Mouse (Mus musculus): ENCODE results near the gene Nbeal2.
"Not testable (repeated sequence)": the region's sequence is repeated elsewhere in the genome, so short reads cannot be mapped to it uniquely, and the experiment has no call there.

Nbeal2 gene

GRCm38 (mm10) chr9:110653655-110654461 is at the start of gene Nbeal2:
Gene Nbeal2 (minus strand): TSS chr9:110654161.
- peak; percentile 74 to 76 for DNase-seq (ENCODE audit: low spot score in 2 of 2)

GRCm38 (mm10) chr9:110702848-110703247 is 48.9 kb upstream of the Nbeal2 start:
- no peak for DNase-seq (ENCODE audit: low spot score in 2 of 2)

- DNase-seq (ENCODE audit: low spot score in 2 of 2), result no peak
Observed at GRCm38 (mm10) chr9:110701114-110702032, 47.4 kb upstream of the Nbeal2 start.

GRCm38 (mm10) chr9:110699574-110699973 is 45.6 kb upstream of the Nbeal2 start:
- DNase-seq (ENCODE audit: low spot score in 2 of 2), result no peak

GRCm38 (mm10) chr9:110697465-110697864 is 43.5 kb upstream of the Nbeal2 start:
- no peak for DNase-seq (ENCODE audit: low spot score in 2 of 2)

- no peak for DNase-seq (ENCODE audit: low spot score in 2 of 2)
Observed at GRCm38 (mm10) chr9:110696427-110696826, 42.5 kb upstream of the Nbeal2 start.

GRCm38 (mm10) chr9:110695165-110695755 is 41.3 kb upstream of the Nbeal2 start:
- no peak for DNase-seq (ENCODE audit: low spot score in 2 of 2)

- DNase-seq (ENCODE audit: low spot score in 2 of 2), result no peak
Observed at GRCm38 (mm10) chr9:110689261-110689779, 35.4 kb upstream of the Nbeal2 start.

GRCm38 (mm10) chr9:110687846-110688245 is 33.9 kb upstream of the Nbeal2 start:
- DNase-seq (ENCODE audit: low spot score in 2 of 2), result no peak

GRCm38 (mm10) chr9:110687061-110687460 is 33.1 kb upstream of the Nbeal2 start:
- no peak for DNase-seq (ENCODE audit: low spot score in 2 of 2)

GRCm38 (mm10) chr9:110686472-110686871 is 32.5 kb upstream of the Nbeal2 start:
- no peak for DNase-seq (ENCODE audit: low spot score in 2 of 2)

GRCm38 (mm10) chr9:110685591-110685990 is 31.6 kb upstream of the Nbeal2 start:
- no peak for DNase-seq (ENCODE audit: low spot score in 2 of 2)

GRCm38 (mm10) chr9:110685187-110685586 is 31.2 kb upstream of the Nbeal2 start:
- DNase-seq (ENCODE audit: low spot score in 2 of 2), result no peak

GRCm38 (mm10) chr9:110684100-110684831 is 30.3 kb upstream of the Nbeal2 start:
- DNase-seq (ENCODE audit: low spot score in 2 of 2), result peak in 1 of 2 experiments; percentile 40

GRCm38 (mm10) chr9:110683574-110684099 is 29.7 kb upstream of the Nbeal2 start:
- no peak for DNase-seq (ENCODE audit: low spot score in 2 of 2)

GRCm38 (mm10) chr9:110682697-110683096 is 28.7 kb upstream of the Nbeal2 start:
- not testable (repeated sequence) for DNase-seq (ENCODE audit: low spot score in 2 of 2)

GRCm38 (mm10) chr9:110682255-110682654 is 28.3 kb upstream of the Nbeal2 start:
- no peak for DNase-seq (ENCODE audit: low spot score in 2 of 2)

- no peak for DNase-seq (ENCODE audit: low spot score in 2 of 2)
Observed at GRCm38 (mm10) chr9:110681817-110682216, 27.9 kb upstream of the Nbeal2 start.

- DNase-seq (ENCODE audit: low spot score in 2 of 2), result no peak
Observed at GRCm38 (mm10) chr9:110680736-110681507, 27.0 kb upstream of the Nbeal2 start.

- DNase-seq (ENCODE audit: low spot score in 2 of 2), result no peak
Observed at GRCm38 (mm10) chr9:110678886-110679285, 24.9 kb upstream of the Nbeal2 start.

Measured in frontal cortex, postnatal 14 days (tissue).